10 mouse cellular contexts compared by ENCODE assay signal in the genomic region with DNA sequence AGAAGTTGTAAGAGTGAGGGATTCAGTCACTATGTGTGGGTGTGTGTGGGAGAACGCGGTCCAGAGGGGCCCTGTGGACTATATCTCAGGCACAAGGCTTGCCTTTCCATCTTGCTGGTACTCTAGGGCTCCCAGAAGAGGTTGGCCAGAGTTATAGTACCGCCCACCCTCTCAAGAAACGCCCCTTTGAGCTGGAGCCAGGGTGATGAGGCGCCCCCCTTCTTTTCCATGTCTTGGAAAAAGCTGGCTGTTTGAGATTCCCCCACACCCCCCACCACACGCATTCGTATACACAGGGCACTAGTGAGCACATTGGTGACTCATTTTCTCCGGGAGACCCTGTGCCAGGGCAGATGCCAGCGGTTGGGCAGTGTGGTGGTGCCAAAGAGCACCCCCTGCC. TPM values are rescaled to one million over a fixed set of nuclear protein-coding genes. Genes with fewer than 3 reads are reported as not detected.
DNase-seq lines count a peak whose midpoint lies in the region; ATAC-seq and TF ChIP-seq lines count a peak whose summit lies in the region.
"Had no signal": no experiment of that assay in that cellular context is flagged by ENCODE, and none has a peak within 500 bp of the region (broad histone marks: within the 10 kb centered on the region; RNA-seq: fewer than 3 reads in every experiment).

No protein-coding gene starts in this region.

- H3K4me3 ChIP-seq in forebrain, postnatal 0 days (ENCODE audit: low read depth, low read length), result no peak overlapping the region
- H3K4me3 ChIP-seq in neural tube, embryonic 12.5 days, result peak overlapping the region; percentile 69

- H3K9me3 ChIP-seq in forebrain, postnatal 0 days (ENCODE audit: low read length), result no peaks in the 10 kb centered on the region
- no peaks in the 10 kb centered on the region for H3K9me3 ChIP-seq in neural tube, embryonic 12.5 days

- peaks cover 6% of the 10 kb centered on the region; the same call in 1 of the 2 replicates for H3K4me1 ChIP-seq in forebrain, postnatal 0 days (ENCODE audit: insufficient read depth)
- peaks cover 26% of the 10 kb centered on the region for H3K4me1 ChIP-seq in neural tube, embryonic 12.5 days

- WGBS in forebrain, postnatal 0 days, result 21% methylated on average over 9 of the region's 9 CpGs
- WGBS in neural tube, embryonic 12.5 days, result 35% methylated on average over 9 of the region's 9 CpGs

- intact Hi-C loops in left cerebral cortex, postnatal 4 days (cut with DNase I), result no loop called here

- DNase-seq in left cerebral cortex, postnatal 4 days, result peak; percentile 28
- DNase-seq in left cerebral cortex, adult 9 months (ENCODE audit: low spot score in 2 of 2), result no peak
- no peak for DNase-seq in forebrain, postnatal 0 days
- DNase-seq in kidney, postnatal 4 days, result peak; percentile 70 to 78
- DNase-seq in thymus, postnatal 0 days (ENCODE audit: low spot score), result no peak
- no peak for DNase-seq in cerebellum, adult 18-20 months

- no peak for ATAC-seq in forebrain, postnatal 0 days
- ATAC-seq in neural tube, embryonic 12.5 days (ENCODE audit: low FRiP score, low read depth), result peak; percentile 5; the same call in 1 of the 2 replicates
- ATAC-seq in monocyte, adult 5-6 weeks (replicated peaks; ENCODE audit: insufficient number of reproducible peaks, low FRiP score, low TSS enrichment, poor library complexity, severe bottlenecking), result no peak
- ATAC-seq: Patski had no signal

- no peaks in the 10 kb centered on the region for H3K36me3 ChIP-seq in forebrain, postnatal 0 days (ENCODE audit: insufficient read depth)
- H3K36me3 ChIP-seq in neural tube, embryonic 12.5 days, result no peaks in the 10 kb centered on the region

- peak overlapping the region; percentile 100 for H3K4me2 ChIP-seq in forebrain, postnatal 0 days (ENCODE audit: low read depth)
- H3K4me2 ChIP-seq in neural tube, embryonic 12.5 days (replicated peaks), result peak overlapping the region; percentile 100

- no peak overlapping the region for H3K9ac ChIP-seq in forebrain, postnatal 0 days
- H3K9ac ChIP-seq in neural tube, embryonic 12.5 days, result 0 out of 2 replicates have a peak overlapping the region, but pooled peaks have one; percentile 29

- H3K27me3 ChIP-seq in forebrain, postnatal 0 days (ENCODE audit: insufficient read depth, low read length), result peaks cover 41% of the 10 kb centered on the region
- H3K27me3 ChIP-seq in neural tube, embryonic 12.5 days (replicated peaks), result peaks cover 41% of the 10 kb centered on the region

- no peak for TF ChIP-seq CTCF in forebrain, postnatal 0 days (IDR thresholded peaks at IDR 0.05; ENCODE audit: low read depth)

- no peak overlapping the region for H3K27ac ChIP-seq in forebrain, postnatal 0 days (ENCODE audit: low read depth, low read length)
- H3K27ac ChIP-seq in neural tube, embryonic 12.5 days, result no peak overlapping the region

RNA-seq across cellular contexts. Expression of a gene that starts 2.8 kb away (rescaled TPM):
- total RNA-seq in left cerebral cortex, postnatal 4 days (2021), result 1 to 10 TPM; 2.5 to 3.1 TPM
- total RNA-seq in forebrain, postnatal 0 days (2014; rRNA removed), result 2.2 and 5.3 TPM in 2 replicates
- polyA plus RNA-seq in forebrain, postnatal 0 days (2015; fragmentation: Nextera tagmentation; extraction: Ambion mirVana), result 0.33 and 0.56 TPM in 2 replicates
- polyA plus RNA-seq in neural tube, embryonic 12.5 days (2016; fragmentation: Nextera tagmentation; extraction: Ambion mirVana), result 4.6 and 5.4 TPM in 2 replicates
- total RNA-seq in monocyte, adult 5-6 weeks (2017), result 0.48 to 1.3 TPM (median 0.49 TPM) in 3 replicates
- 1.8 and 1.9 TPM in 2 replicates for polyA plus RNA-seq in thymus, postnatal 0 days (2015; fragmentation: Nextera tagmentation; extraction: Ambion mirVana)

RNA-seq across cellular contexts. Expression of a gene that starts 44.6 kb away (rescaled TPM):
- total RNA-seq in left cerebral cortex, postnatal 4 days (2021), result not detected
- 0.19 TPM in 1 of 2 replicates, not detected in the other for total RNA-seq in forebrain, postnatal 0 days (2014; rRNA removed)
- polyA plus RNA-seq in forebrain, postnatal 0 days (2015; fragmentation: Nextera tagmentation; extraction: Ambion mirVana), result not detected in 2 replicates
- not detected in 2 replicates for polyA plus RNA-seq in neural tube, embryonic 12.5 days (2016; fragmentation: Nextera tagmentation; extraction: Ambion mirVana)
- not detected in 3 replicates for total RNA-seq in monocyte, adult 5-6 weeks (2017)
- polyA plus RNA-seq in thymus, postnatal 0 days (2015; fragmentation: Nextera tagmentation; extraction: Ambion mirVana), result 0.19 and 0.26 TPM in 2 replicates
- total RNA-seq: heart, postnatal 14 days had no signal

Comparison
In these comparisons a context has a peak if more than half of its experiments do, and no peak if none do; other contexts are left out.
1. DNase-seq: peak in left cerebral cortex, postnatal 4 days (single experiment) and kidney, postnatal 4 days (2 of 2); none in left cerebral cortex, adult 9 months (0 of 2), forebrain, postnatal 0 days (single experiment), thymus, postnatal 0 days (single experiment) and cerebellum, adult 18-20 months (0 of 2).